ENCODE assay signal across 8 mouse cellular contexts in the genomic region with DNA sequence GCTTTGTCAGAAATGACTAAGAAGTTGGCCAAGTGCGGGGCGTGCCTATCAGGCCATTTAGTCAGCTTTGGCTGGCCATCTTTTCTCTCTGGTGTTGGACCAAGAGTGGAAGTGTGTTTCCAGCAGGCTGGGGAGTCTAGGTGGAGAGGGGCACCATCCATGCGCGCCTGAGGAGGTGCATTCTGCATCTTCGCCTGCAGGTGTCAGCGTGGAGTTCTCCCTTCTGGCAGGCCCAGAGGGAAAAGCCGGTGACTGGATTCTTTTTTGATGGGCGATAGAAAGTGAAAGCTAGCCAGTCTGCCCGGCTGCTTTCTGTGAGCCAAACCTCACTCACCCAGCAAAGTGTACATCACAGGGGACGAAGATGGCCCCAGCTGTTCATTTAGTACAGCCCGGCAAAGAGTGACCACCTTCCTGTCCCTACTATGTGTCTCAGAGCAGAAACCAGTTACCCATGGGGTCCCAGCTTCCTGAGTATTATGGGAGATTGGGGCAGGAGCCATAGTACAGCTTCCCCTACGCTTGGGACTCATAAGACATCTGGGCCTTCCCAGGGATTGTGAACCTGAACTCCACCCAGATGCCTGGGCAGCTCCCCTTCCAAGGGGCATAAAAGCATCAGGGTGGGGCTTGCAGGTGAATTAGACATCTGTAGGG.
DNase-seq lines count a peak whose midpoint lies in the region; ATAC-seq lines count a peak whose summit lies in the region.

No protein-coding gene starts in this region.

- H3K4me3 ChIP-seq in intestine, embryonic 16.5 days (ENCODE audit: low read length), result peak overlapping the region; percentile 34

- DNase-seq in adrenal gland, adult 2 months, result peak; percentile 90
- DNase-seq in embryo, embryonic 11.5 days (ENCODE audit: low read depth, low spot score), result peak; percentile 56
- peak; percentile 81 to 84 for DNase-seq in left cerebral cortex, postnatal 25 days (ENCODE audit: low spot score in 2 of 2)
- peak; percentile 85 to 89 for DNase-seq in right cerebral cortex, postnatal 10 days (ENCODE audit: low spot score in 2 of 2)
- peak; percentile 87 for DNase-seq in urinary bladder, postnatal 14 days (ENCODE audit: low spot score)

- H3K27ac ChIP-seq in intestine, embryonic 16.5 days (ENCODE audit: low read length), result no peak overlapping the region

- H3K27me3 ChIP-seq in intestine, embryonic 16.5 days (replicated peaks; ENCODE audit: control insufficient read depth, insufficient read depth, low read length), result no peaks in the 10 kb centered on the region

- H3K9me3 ChIP-seq in intestine, embryonic 16.5 days (ENCODE audit: control insufficient read depth, low read length), result no peaks in the 10 kb centered on the region

- intact Hi-C loops in left cerebral cortex, postnatal 25 days (cut with DNase I), result loop anchor here (2.0 to 5.0 kb wide), 4 partner anchors 24 to 531 kb away; no protein-coding TSS in a partner anchor

- peak; percentile 93 for ATAC-seq in granulocyte monocyte progenitor cell, adult 5-6 weeks (replicated peaks; ENCODE audit: poor library complexity, severe bottlenecking)
- ATAC-seq in intestine, embryonic 16.5 days, result peak; percentile 61
- peak; percentile 93 for ATAC-seq in megakaryocyte-erythroid progenitor cell, adult 5-6 weeks (replicated peaks; ENCODE audit: low FRiP score, low TSS enrichment, poor library complexity, severe bottlenecking)

- H3K4me2 ChIP-seq in intestine, embryonic 16.5 days (ENCODE audit: low read depth, low read length), result peak overlapping the region; percentile 51

- WGBS in intestine, embryonic 16.5 days, result 21% methylated on average over 12 of the region's 12 CpGs

- peak overlapping the region; percentile 48; the same call in 1 of the 2 replicates for H3K9ac ChIP-seq in intestine, embryonic 16.5 days (ENCODE audit: low read depth, low read length)

- H3K4me1 ChIP-seq in intestine, embryonic 16.5 days (ENCODE audit: control insufficient read depth, insufficient read depth, low read length), result peaks cover 25% of the 10 kb centered on the region

- no peaks in the 10 kb centered on the region for H3K36me3 ChIP-seq in intestine, embryonic 16.5 days (ENCODE audit: control insufficient read depth, insufficient read depth, low read length)
